Mouse (Mus musculus) layer of hippocampus, postnatal 36 days (tissue): ENCODE results near the gene Tlr9. TPM values are rescaled to one million over a fixed set of nuclear protein-coding genes. Genes with fewer than 3 reads are reported as not detected.

Experiments used
- DNase-seq, 2 experiments: peaks; one replicate each; pipeline ENCODE4 v3.0.0; 2022
- total RNA-seq, 2 experiments: library from RNA; stranded (reverse); gene quantifications; 2 replicates each; pipeline ENCODE4 v1.2.3; 2021

Tlr9 gene
- total RNA-seq, 2 experiments from 2014 or later: 0.97 to 1.6 TPM

DNA sequence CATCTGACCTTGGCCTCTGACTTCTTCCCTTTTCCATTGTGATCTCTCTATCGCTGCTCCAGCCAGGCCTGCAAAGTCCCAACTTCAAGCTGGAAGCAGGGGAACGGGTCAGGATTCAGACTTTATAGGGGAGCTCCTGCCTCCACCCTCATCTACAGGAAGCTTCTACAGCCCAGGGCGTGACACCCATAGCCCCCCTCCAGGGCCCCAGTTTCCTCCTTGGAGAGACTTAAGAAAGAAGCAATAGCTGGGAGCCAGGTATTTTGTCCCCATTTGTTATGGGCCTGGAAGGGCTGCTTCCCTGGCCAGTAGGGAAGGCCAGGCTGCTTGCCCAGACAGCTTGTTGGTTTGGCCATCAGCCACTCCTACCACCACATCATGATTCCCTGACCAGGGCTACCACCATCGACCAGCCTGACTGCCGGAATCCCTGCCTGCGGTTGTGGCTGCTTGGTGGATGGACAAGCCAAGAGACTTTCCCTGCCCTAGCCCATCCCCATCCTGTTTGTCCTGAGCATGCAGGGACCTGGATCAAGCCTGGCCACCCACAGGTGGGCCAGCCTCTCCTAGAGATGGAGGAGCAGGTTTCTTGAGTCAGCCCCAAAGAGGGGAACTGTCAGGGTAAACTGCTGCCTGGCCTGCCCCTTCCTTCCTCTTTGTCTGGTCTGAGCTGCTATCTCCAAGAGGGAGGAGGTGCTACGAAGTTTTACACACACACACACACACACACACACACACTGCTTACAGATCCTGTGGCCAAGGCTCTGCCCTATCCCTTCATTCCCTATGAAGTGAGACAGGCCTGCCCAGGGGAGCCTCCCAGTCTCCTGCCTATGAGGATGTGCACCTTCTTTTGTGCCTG lies 18.2 kb upstream of the Tlr9 start:
- no peak for DNase-seq

DNA sequence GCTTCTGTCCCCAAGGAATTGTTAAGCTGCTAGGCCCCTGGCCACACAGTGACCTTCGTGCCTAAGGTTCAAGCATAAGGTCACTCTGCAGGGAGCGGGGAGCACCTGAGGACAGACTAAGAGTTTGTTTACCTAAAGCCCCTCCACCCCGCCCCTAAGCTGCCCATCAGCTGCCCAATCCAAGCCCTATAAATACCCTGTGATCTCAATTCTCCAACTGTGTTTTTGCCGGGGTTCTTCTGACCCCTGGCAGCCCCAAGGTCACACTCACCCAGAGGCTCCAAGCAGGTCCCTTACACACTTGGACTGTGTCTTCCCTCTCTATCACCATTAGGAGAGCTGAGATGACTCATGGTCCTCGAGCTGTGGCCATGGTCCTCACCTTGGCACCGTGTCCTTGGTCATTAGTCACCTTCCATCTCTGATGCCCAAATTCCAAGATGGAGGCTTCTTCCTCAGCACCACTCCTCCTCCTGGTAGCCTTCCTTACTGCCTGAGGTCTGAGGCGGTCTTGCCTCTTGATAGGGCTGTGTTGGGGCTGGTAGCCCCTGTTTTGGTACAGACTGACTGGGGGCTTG lies 16.6 kb upstream of the Tlr9 start:
- DNase-seq: no peak

- no peak for DNase-seq
These were observed 15.9 kb upstream of the Tlr9 start for GRCm38 (mm10) chr9:106206515-106206914.

DNA sequence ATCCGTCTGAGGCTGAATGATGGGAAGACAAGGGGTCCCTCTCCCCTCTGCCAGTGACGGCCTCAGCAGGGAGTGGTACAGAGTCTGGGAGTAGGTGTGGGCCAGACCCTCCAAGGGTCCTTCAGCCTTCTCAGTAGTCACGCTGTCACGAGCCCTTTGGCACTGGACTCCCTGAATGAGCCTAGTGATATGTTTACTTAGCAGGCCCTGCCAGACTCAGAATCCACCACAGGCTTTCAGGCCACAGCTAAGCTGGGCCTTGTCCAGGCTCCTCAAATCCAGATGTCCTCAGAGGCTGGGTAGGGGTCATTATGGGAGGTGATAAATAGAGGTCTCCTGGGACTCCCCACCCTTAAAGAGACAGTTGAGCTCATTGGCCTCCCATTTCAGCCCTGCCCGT lies 14.2 kb upstream of the Tlr9 start:
- DNase-seq: no peak

DNA sequence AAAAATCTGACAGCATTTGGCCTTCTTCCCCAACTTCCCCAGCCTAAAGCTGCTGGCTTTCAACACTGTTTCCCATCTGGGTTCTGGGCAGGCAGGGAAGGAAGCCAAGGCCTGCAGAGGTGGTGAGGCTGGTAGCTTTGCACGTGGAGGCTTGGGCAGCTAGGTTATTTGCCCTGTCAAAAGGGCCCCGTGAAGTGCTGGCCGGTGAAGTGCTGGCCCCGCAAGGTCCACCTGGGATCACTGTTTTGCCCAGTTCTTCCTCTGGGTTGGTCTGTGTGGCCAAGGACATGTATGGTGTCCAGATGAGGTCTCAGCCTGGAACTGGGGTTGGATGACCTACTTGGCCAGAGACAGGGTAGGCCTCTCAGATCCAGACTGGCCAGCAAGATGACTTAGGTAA lies 12.4 kb upstream of the Tlr9 start:
- no peak for DNase-seq

GRCm38 (mm10) chr9:106210853-106211609 lies 11.4 kb upstream of the Tlr9 start:
- DNase-seq: no peak

GRCm38 (mm10) chr9:106211680-106212593 lies 10.5 kb upstream of the Tlr9 start:
- DNase-seq: peak; percentile 76 to 82

- no peak for DNase-seq
These were observed 9.8 kb upstream of the Tlr9 start for GRCm38 (mm10) chr9:106212594-106212981.

DNA sequence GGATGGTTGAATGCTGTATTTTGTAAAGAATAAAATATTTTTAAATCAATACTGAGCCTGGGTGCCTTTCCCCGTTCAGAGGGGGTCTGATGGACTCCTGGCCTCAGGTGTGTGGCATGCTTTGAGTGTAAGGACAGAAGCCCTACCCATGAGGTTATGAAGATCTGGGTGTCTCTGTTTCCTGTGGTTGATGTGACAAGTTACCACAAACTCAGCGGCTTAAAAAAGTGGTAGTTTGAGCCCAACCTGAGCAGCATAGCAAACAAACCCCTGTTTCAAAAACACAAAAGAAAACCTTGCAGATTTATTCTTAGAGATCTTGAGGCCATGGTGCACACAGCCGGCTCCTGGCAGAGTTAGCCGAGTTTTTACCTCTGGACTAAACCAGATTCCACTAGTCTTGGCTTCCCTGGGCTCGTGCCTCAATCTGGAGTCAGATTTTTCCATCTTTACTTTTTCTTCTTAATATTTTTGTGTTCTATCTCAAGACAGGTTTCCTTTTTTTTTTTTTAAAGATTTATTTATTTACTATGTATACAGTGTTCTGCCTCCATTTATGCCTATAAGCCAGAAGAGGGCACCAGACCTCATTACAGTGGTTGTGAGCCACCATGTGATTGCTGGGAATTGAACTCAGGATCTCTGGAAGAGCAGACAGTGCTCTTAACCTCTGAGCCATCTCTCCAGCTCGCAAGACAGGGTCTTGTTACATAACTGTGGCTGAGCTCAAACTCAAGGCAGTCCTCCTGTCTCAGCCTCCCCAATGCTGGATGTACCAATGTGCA lies 6.9 kb upstream of the Tlr9 start:
- no peak for DNase-seq

DNA sequence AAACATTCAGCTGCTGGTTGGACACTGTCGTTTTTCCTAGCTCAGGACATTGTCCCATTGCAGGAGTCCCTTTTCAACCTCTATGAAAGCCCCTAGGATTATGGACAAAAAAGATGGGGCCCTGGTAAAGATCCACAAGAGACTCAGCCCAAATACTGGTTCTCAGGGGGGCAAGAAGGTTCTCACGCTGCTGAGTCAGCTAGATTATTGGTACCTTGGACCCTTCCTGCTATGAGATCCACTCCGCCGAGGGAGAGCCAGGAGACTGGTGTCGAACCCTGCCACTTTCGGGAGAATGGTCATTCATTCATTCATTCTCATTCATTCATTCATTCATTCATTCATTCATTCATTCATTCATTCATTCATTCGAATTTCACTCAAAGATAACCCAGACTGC lies 5.4 kb upstream of the Tlr9 start:
- DNase-seq: no peak

- no peak for DNase-seq
These were observed 1.4 kb upstream of the Tlr9 start for GRCm38 (mm10) chr9:106220894-106221523.

- no peak for DNase-seq
These were observed 596 bp downstream of the Tlr9 start for GRCm38 (mm10) chr9:106222994-106223393.

GRCm38 (mm10) chr9:106225469-106226150 lies 3.2 kb downstream of the Tlr9 start:
- DNase-seq: no peak

DNA sequence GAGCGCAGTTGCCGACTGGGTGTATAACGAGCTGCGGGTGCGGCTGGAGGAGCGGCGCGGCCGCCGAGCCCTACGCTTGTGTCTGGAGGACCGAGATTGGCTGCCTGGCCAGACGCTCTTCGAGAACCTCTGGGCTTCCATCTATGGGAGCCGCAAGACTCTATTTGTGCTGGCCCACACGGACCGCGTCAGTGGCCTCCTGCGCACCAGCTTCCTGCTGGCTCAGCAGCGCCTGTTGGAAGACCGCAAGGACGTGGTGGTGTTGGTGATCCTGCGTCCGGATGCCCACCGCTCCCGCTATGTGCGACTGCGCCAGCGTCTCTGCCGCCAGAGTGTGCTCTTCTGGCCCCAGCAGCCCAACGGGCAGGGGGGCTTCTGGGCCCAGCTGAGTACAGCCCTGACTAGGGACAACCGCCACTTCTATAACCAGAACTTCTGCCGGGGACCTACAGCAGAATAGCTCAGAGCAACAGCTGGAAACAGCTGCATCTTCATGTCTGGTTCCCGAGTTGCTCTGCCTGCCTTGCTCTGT lies 3.8 kb downstream of the Tlr9 start:
- DNase-seq: peak; percentile 35 to 47

DNA sequence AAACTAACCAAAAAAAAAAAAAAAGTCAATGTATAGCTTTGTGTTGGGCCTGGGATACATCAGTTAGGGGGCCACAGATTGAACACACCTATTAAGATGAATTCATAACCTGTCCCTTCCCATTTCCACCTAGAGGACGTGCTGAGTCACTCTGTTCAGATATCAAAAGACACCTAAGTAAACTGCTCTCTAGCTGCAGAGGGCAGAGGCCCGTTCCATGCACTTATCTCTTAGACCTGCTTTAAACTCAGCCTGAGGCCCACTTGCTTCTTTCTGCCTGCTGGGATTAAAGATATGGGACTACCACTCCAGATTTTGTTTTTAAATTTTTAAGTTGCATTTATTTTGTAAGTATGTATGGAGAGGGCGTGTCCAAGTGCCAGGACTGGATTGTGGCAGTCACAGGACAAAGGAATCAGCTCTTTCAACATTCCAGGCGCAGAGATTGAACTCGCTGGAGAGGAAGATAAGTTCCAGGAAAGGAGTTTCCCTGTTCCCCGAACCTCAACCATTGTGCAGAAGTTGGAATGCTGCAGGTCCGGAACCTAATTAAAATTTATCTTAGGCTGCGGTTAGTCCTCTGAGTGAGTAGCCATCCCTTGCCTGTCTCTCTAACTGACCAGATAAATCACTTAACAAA lies 5.5 kb downstream of the Tlr9 start:
- DNase-seq: no peak

DNA sequence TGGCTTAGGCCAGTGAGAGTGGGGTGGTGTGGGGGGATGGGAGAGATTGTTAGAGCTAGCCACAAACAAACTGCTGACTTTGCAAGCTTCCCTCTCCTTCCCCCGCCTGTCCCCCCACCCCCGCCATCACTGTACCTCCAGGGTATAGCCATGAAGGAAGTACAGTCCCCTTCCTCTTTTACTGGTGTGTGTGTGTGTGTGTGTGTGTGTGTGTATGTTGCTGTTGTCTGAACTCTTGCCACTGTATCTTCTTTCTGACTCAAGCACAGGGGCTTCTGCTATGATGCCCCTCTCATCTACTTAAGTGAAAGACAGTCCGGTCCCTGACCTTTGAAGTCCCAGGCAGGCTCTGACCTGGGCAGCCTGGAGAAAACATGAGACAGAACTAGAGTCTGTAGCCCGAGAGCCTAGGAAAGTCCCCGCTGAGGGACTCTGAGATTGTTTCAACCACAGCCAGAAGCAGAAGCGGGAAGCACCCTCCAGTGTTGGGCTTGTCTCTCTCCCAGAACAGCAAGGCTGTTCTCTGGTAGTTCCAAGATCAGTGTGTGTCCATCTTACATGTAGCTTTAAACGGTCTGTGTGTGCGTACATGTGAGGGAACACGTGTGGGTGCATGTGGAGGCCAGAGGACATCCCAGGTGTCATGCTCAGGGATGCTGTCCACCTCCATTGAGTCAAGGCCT lies 7.8 kb downstream of the Tlr9 start:
- no peak for DNase-seq

GRCm38 (mm10) chr9:106230734-106231106 lies 8.3 kb downstream of the Tlr9 start:
- DNase-seq: no peak

- DNase-seq: no peak
These were observed 8.8 kb downstream of the Tlr9 start for GRCm38 (mm10) chr9:106231220-106231619.

DNA sequence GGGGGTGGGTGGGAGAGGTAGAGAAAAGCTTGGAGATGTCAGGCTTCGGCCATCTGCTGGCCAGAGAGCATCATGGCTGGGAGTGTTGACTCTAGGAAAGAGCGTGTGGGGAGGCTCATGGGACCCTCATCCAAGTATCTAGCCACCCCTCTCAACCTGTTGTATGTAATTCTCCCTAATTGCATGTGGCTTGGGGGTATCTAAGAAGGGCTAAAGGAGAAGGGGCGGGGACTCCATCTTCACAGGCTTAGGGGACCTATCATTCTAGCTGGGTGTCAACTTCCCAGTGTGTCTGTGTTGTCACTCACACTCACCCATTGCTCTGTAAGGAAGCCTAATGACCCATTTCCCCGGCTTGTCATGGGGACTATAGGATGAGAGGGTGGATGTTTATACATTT lies 9.4 kb downstream of the Tlr9 start:
- no peak for DNase-seq
